Mouse (Mus musculus): ENCODE data around the gene Krtap20-2. TPM values are rescaled to one million over a fixed set of nuclear protein-coding genes. Genes with fewer than 3 reads are reported as not detected.
"Not testable (repeated sequence)": the region's sequence is repeated elsewhere in the genome, so short reads cannot be mapped to it uniquely, and the experiment has no call there.

The Krtap20-2 gene
- not detected in 2 replicates for polyA plus RNA-seq (2016; fragmentation: Nextera tagmentation; extraction: Ambion mirVana)

DNA sequence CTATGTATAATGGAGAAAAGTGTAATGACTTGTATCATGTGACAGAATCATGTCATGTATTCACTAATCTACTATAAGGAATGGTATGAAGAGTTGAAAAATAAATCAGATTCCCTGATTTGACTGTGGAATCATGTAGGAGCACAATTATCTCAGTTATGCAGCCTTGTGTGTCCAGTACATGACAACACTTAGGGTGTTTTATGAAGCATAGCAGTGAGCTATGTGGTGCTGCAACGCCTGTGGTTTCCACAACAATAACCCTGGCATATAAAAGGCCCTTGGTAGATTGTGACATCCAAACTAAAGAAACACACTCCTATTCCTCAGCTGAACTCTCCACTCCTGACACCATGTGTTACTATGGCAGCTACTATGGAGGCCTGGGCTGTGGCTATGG, at the start of gene Krtap20-2:
Gene Krtap20-2, plus strand, starts transcription at position 301 of the 400 bp plus-strand sequence.
- H3K4me1 ChIP-seq: no peaks in the 10 kb centered on the region
- no peak within 1 kb of the TSS for H3K27ac ChIP-seq
- WGBS: 77% methylated on average over 1 of the region's 1 CpGs
- H3K9ac ChIP-seq: no peak within 1 kb of the TSS
- ATAC-seq (ENCODE audit: low FRiP score): no peak
- no peak within 1 kb of the TSS for H3K4me2 ChIP-seq
- H3K27me3 ChIP-seq: no peaks in the 10 kb centered on the region
- H3K9me3 ChIP-seq: no peaks in the 10 kb centered on the region
- H3K4me3 ChIP-seq (replicated peaks): no peak within 1 kb of the TSS
- no peaks in the 10 kb centered on the region for H3K36me3 ChIP-seq (replicated peaks)

DNA sequence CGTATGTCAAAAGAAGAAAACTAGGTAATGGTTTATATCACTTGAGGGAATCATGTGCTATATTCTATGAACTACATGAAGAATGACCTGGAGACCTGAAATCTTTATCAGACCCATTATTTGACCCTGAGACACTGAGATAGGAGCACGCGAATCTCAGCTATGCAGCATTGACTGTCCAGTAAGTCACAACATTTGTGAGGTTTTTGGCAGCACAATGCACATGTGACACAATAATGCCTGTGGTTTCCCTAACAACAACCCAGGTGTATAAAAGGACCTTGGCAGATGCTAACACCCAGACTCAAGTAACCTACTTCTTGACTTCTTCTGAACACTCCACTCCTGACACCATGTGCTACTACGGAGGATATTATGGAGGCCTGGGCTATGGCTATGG, 48.0 kb upstream of the Krtap20-2 start, which contains the start of gene Gm9789:
Gene Gm9789, plus strand, starts transcription at position 301 of the 400 bp plus-strand sequence.
- no peak for ATAC-seq (ENCODE audit: low FRiP score)
- H3K27me3 ChIP-seq: no peaks in the 10 kb centered on the region
- no peak within 1 kb of the TSS for H3K9ac ChIP-seq
- WGBS: 91% methylated on average over 4 of the region's 4 CpGs
- no peak within 1 kb of the TSS for H3K4me3 ChIP-seq (replicated peaks)
- no peak within 1 kb of the TSS for H3K27ac ChIP-seq
- no peak within 1 kb of the TSS for H3K4me2 ChIP-seq
- H3K4me1 ChIP-seq: no peaks in the 10 kb centered on the region
- no peaks in the 10 kb centered on the region for H3K9me3 ChIP-seq
- no peaks in the 10 kb centered on the region for H3K36me3 ChIP-seq (replicated peaks)

DNA sequence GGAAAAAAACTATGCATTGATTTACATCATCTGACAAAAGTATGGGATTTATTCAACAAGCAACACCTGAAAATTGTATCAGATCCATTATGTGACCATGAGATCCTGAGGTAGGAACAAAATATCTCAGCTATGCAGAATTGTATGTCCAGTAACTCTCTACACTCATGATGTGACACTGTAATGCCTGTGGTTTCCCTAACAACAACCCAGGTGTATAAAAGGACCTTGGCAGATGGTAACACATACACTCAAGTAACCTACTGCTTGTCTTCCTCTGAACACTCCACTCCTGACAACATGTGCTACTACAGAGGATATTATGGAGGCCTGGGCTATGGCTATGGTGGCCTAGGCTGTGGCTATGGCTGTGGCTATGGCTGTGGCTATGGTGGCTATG, 36.5 kb upstream of the Krtap20-2 start, which contains the start of gene Gm7735:
Gene Gm7735, plus strand, starts transcription at position 301 of the 400 bp plus-strand sequence.
- not testable (repeated sequence) for ATAC-seq (ENCODE audit: low FRiP score); H3K36me3 ChIP-seq (replicated peaks); H3K4me3 ChIP-seq (replicated peaks); H3K27me3 ChIP-seq; H3K9ac ChIP-seq; H3K4me1 ChIP-seq; H3K4me2 ChIP-seq; H3K27ac ChIP-seq; H3K9me3 ChIP-seq

DNA sequence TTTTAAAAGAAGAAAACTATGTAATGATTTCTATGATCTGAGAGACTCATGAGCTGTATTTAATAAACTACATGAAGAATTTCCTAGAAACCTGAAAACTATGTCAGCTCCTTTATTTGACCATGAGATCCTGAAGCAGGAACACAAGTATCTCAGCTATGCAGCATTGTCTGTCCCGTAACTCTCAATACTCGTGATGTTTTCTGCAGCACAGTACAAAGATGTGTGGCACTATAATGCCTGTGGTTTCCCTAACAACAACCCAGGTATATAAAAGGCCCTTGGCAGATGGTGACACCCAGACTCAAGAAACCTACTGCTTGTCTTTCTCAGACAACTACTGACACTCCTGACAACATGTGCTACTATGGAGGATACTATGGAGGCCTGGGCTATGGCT, 31.2 kb upstream of the Krtap20-2 start, which contains the start of gene 1110057P08Rik:
Gene 1110057P08Rik, plus strand, starts transcription at position 301 of the 400 bp plus-strand sequence.
- Histone ChIP-seq H3K36me3 (replicated peaks) (no peaks in the 10 kb centered on the region), H3K4me1 (no peaks in the 10 kb centered on the region), H3K27ac (no peak within 1 kb of the TSS), H3K9ac (no peak within 1 kb of the TSS), H3K9me3 (no peaks in the 10 kb centered on the region), H3K4me2 (no peak within 1 kb of the TSS), H3K27me3 (no peaks in the 10 kb centered on the region), H3K4me3 (replicated peaks) (no peak within 1 kb of the TSS)
- 86% methylated on average over 2 of the region's 2 CpGs for WGBS
- ATAC-seq (ENCODE audit: low FRiP score): no peak

DNA sequence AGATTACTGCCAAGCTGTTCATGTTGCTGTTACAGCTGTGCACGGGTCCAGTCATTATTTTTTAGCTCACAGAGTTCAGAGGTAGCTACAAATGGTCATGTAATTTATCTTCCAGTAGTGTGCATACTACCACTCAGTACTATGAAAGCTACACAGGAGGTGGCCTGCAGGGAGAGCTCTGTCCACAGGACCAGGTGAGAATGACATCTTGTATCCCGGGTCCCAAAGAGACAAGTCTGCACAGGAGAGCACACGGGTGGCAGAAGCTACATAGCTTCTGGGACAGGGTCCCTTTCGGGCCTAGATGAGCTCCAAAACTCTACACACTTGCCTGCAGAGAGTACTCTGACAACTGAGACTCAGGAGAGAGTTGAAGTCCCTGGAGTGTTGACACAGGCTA, 17.0 kb upstream of the Krtap20-2 start:
- H3K36me3 ChIP-seq (replicated peaks): no peaks in the 10 kb centered on the region
- no peaks in the 10 kb centered on the region for H3K4me1 ChIP-seq
- no peak for ATAC-seq (ENCODE audit: low FRiP score)
- 86% methylated on average over 4 of the region's 4 CpGs for WGBS
- H3K27ac ChIP-seq: no peak overlapping the region
- H3K4me2 ChIP-seq: no peak overlapping the region
- no peak overlapping the region for H3K4me3 ChIP-seq (replicated peaks)
- H3K9me3 ChIP-seq: no peaks in the 10 kb centered on the region
- H3K27me3 ChIP-seq: no peaks in the 10 kb centered on the region
- H3K9ac ChIP-seq: no peak overlapping the region

Other genes with a start within 250 kb of the Krtap20-2 start
- gene Krtap16-3, start 243.0 kb upstream of the Krtap20-2 start, polyA plus RNA-seq (2016; fragmentation: Nextera tagmentation; extraction: Ambion mirVana): not detected in 2 replicates
- not detected in 2 replicates for gene Krtap22-2, start 195.1 kb upstream of the Krtap20-2 start, polyA plus RNA-seq (2016; fragmentation: Nextera tagmentation; extraction: Ambion mirVana)
- gene Gm10229, start 190.6 kb upstream of the Krtap20-2 start, polyA plus RNA-seq (2016; fragmentation: Nextera tagmentation; extraction: Ambion mirVana): not detected in 2 replicates
- not detected in 2 replicates for gene Krtap6-1, start 174.2 kb upstream of the Krtap20-2 start, polyA plus RNA-seq (2016; fragmentation: Nextera tagmentation; extraction: Ambion mirVana)
- gene Gm10228, start 164.4 kb upstream of the Krtap20-2 start, polyA plus RNA-seq (2016; fragmentation: Nextera tagmentation; extraction: Ambion mirVana): not detected in 2 replicates
- gene Krtap6-5, start 158.0 kb upstream of the Krtap20-2 start, polyA plus RNA-seq (2016; fragmentation: Nextera tagmentation; extraction: Ambion mirVana): not detected in 2 replicates
- gene 1110025L11Rik, start 141.9 kb upstream of the Krtap20-2 start, polyA plus RNA-seq (2016; fragmentation: Nextera tagmentation; extraction: Ambion mirVana): not detected in 2 replicates
- gene Krtap6-3, start 121.8 kb upstream of the Krtap20-2 start, polyA plus RNA-seq (2016; fragmentation: Nextera tagmentation; extraction: Ambion mirVana): not detected in 2 replicates
- not detected in 2 replicates for gene Gm6358, start 65.0 kb upstream of the Krtap20-2 start, polyA plus RNA-seq (2016; fragmentation: Nextera tagmentation; extraction: Ambion mirVana)
- not detected in 2 replicates for gene Gm10061, start 54.8 kb upstream of the Krtap20-2 start, polyA plus RNA-seq (2016; fragmentation: Nextera tagmentation; extraction: Ambion mirVana)
- gene Gm9789, start 47.9 kb upstream of the Krtap20-2 start, polyA plus RNA-seq (2016; fragmentation: Nextera tagmentation; extraction: Ambion mirVana): not detected in 2 replicates
- not detected in 2 replicates for gene Gm7735, start 36.4 kb upstream of the Krtap20-2 start, polyA plus RNA-seq (2016; fragmentation: Nextera tagmentation; extraction: Ambion mirVana)
- gene 1110057P08Rik, start 31.1 kb upstream of the Krtap20-2 start, polyA plus RNA-seq (2016; fragmentation: Nextera tagmentation; extraction: Ambion mirVana): not detected in 2 replicates
- not detected in 2 replicates for gene Krtap21-1, start 198.0 kb downstream of the Krtap20-2 start, polyA plus RNA-seq (2016; fragmentation: Nextera tagmentation; extraction: Ambion mirVana)
- not detected in 2 replicates for gene Krtap6-2, start 214.2 kb downstream of the Krtap20-2 start, polyA plus RNA-seq (2016; fragmentation: Nextera tagmentation; extraction: Ambion mirVana)

Measured in forebrain, embryonic 12.5 days (tissue).